Mouse (Mus musculus): ENCODE data around the gene Taf6l.

GRCm38 (mm10) chr19:8818301-8818798 lies 32.1 kb upstream of the Taf6l start:
- no peak for TF ChIP-seq MAFK (IDR thresholded peaks at IDR 0.05; ENCODE audit: insufficient read depth, low read depth, low read length)
- no peak for TF ChIP-seq HCFC1 (IDR thresholded peaks at IDR 0.05; ENCODE audit: borderline replicate concordance, insufficient read depth, low read length)
- no peak for TF ChIP-seq ZNF384 (IDR thresholded peaks at IDR 0.05; ENCODE audit: low read depth, low read length)
- no peak for TF ChIP-seq ZC3H11A (IDR thresholded peaks at IDR 0.05; ENCODE audit: borderline replicate concordance, low read depth, low read length)

All from ES-E14 (cell line).